Mouse (Mus musculus) hindbrain, embryonic 12.5 days (tissue): ENCODE measurements around the gene Bcl2l12. TPM values are rescaled to one million over a fixed set of nuclear protein-coding genes. Genes with fewer than 3 reads are reported as not detected.

Source experiments
- ATAC-seq: fragments of 200-750 bp; cut with Nextera tagmentation; 2 replicates; pipeline ENCODE4 v1.8.0; 2017; ENCODE audit warnings: moderate TSS enrichment; ENCODE audit not compliant: low FRiP score
- H3K27ac ChIP-seq: fragments of 300-500 bp; sonication (generic); 2 replicates; pipeline ENCODE4 v1.5.1; 2016; ENCODE audit warnings: mild to moderate bottlenecking
- H3K27me3 ChIP-seq: fragments of 300-500 bp; sonication (generic); 2 replicates; pipeline ENCODE4 v1.6.1; 2016; ENCODE audit warnings: mild to moderate bottlenecking
- H3K36me3 ChIP-seq: fragments of 300-500 bp; sonication (generic); 2 replicates; pipeline ENCODE4 v1.6.1; 2016; ENCODE audit warnings: mild to moderate bottlenecking
- H3K4me1 ChIP-seq: fragments of 300-500 bp; sonication (generic); 2 replicates; pipeline ENCODE4 v1.6.1; 2016
- H3K4me2 ChIP-seq: fragments of 300-500 bp; sonication (generic); replicated peaks from 2 replicates; pipeline ENCODE4 v1.6.1; 2016; ENCODE audit warnings: mild to moderate bottlenecking
- H3K4me3 ChIP-seq: fragments of 300-500 bp; sonication (generic); 2 replicates; pipeline ENCODE4 v1.5.1; 2016; ENCODE audit warnings: mild to moderate bottlenecking
- H3K9ac ChIP-seq: fragments of 300-500 bp; sonication (generic); 2 replicates; pipeline ENCODE4 v1.6.1; 2016; ENCODE audit warnings: mild to moderate bottlenecking, moderate library complexity
- H3K9me3 ChIP-seq: fragments of 300-500 bp; sonication (generic); replicated peaks from 2 replicates; pipeline ENCODE4 v1.6.1; 2016; ENCODE audit warnings: mild to moderate bottlenecking
- WGBS: fragments of 180-500 bp; shearing (Covaris S2); methylation state at CpG from one replicate; pipeline ENCODE4 v1.1.7; 2016; 5-methylcytosine and 5-hydroxymethylcytosine counted together
- polyA plus RNA-seq: library from polyadenylated mRNA; unstranded; fragments of >200 nt; fragmentation: Nextera tagmentation; extraction: Ambion mirVana; gene quantifications from 2 replicates; pipeline ENCODE4 v1.2.1, GENCODE M21; 2016

Bcl2l12 gene
- polyA plus RNA-seq, 1 experiment from 2014 or later, result 46.8 TPM

DNA sequence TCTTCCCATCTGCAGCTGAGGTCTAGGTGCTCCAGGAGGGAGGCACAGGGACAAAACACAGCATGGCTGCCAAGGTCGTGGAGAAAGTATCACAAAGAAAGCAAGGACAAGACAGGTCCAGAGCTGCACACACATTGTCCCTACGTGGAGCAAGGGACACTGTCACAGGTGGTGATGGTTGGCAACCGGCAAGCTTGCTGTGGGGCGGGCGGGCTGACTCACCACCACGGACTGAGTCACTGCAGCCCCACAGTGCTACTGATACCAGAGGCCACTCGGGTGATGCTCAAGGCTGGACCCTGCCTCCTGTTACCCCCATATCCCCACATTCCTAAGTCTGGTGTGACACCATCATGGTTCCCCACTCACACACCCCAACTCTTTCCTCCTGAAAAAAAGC, 3.9 kb upstream of the Bcl2l12 start:
- ATAC-seq, result no peak
- 87% methylated on average over 7 of the region's 7 CpGs for WGBS
- H3K27ac ChIP-seq, result 0 out of 2 replicates have a peak overlapping the region, but pooled peaks have one; percentile 23

DNA sequence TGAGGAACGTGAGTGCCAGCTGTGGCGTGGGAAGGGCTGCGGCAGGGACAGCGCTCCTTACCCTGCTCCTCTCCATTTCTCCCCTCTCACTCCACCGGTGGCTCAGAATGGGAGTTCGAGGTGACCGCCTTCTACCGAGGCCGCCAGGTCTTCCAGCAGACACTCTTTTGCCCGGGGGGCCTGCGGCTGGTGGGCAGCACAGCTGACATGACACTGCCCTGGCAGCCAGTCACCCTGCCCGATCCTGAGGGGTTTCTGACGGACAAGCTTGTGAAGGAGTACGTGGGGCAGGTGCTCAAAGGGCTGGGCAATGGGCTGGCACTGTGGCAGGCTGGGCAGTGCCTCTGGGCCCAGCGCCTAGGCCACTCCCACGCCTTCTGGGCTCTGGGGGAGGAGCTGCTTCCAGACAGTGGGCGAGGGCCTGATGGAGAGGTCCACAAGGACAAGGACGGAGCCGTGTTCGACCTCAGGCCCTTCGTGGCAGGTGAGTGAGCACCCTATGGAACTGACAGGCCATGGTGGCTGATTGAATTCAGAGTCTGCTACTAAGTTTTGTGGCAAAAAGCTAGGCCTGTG, 2.1 kb upstream of the Bcl2l12 start:
- no peaks in the 10 kb centered on the region for H3K27me3 ChIP-seq
- no peak for ATAC-seq
- H3K9ac ChIP-seq, result 0 out of 2 replicates have a peak overlapping the region, but pooled peaks have one; percentile 15
- no peak overlapping the region for H3K4me2 ChIP-seq
- peaks cover 27% of the 10 kb centered on the region for H3K4me1 ChIP-seq
- 89% methylated on average over 21 of the region's 21 CpGs for WGBS
- no peak overlapping the region for H3K27ac ChIP-seq
- H3K4me3 ChIP-seq, result no peak overlapping the region
- no peaks in the 10 kb centered on the region for H3K9me3 ChIP-seq
- H3K36me3 ChIP-seq, result peaks cover 64% of the 10 kb centered on the region

More for the DNA sequence above, 3.9 kb upstream of the Bcl2l12 start:
- Histone ChIP-seq H3K9me3 (no peaks in the 10 kb centered on the region), H3K4me1 (peaks cover 17% of the 10 kb centered on the region), H3K4me3 (no peak overlapping the region), H3K4me2 (no peak overlapping the region), H3K27me3 (no peaks in the 10 kb centered on the region), H3K36me3 (peaks cover 80% of the 10 kb centered on the region), H3K9ac (no peak overlapping the region)

DNA sequence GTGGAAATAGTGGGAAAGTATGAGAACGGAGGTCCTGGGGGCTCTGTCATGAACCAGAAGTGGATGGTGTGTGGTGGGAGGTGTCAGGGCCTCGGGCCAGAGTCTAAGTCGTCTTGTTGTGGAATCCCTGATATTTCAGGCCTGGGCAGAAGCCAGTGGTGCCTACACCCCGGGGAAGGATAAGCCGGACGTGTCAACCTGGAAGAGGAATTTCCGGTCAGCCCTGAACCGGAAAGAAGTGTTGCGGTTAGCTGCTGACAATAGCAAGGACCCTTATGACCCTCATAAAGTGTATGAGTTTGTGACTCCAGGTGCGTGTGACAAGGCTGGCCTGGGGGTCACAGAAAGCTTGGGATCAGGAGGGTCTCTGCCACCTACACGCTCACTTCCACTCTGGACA, 1.2 kb upstream of the Bcl2l12 start:
- no peaks in the 10 kb centered on the region for H3K27me3 ChIP-seq
- no peak for ATAC-seq
- H3K27ac ChIP-seq, result no peak overlapping the region
- H3K36me3 ChIP-seq, result peaks cover 64% of the 10 kb centered on the region
- H3K9ac ChIP-seq, result no peak overlapping the region
- no peaks in the 10 kb centered on the region for H3K9me3 ChIP-seq
- WGBS, result 85% methylated on average over 11 of the region's 11 CpGs
- no peak overlapping the region for H3K4me2 ChIP-seq
- H3K4me3 ChIP-seq, result 0 out of 2 replicates have a peak overlapping the region, but pooled peaks have one; percentile 8
- H3K4me1 ChIP-seq, result peaks cover 27% of the 10 kb centered on the region

DNA sequence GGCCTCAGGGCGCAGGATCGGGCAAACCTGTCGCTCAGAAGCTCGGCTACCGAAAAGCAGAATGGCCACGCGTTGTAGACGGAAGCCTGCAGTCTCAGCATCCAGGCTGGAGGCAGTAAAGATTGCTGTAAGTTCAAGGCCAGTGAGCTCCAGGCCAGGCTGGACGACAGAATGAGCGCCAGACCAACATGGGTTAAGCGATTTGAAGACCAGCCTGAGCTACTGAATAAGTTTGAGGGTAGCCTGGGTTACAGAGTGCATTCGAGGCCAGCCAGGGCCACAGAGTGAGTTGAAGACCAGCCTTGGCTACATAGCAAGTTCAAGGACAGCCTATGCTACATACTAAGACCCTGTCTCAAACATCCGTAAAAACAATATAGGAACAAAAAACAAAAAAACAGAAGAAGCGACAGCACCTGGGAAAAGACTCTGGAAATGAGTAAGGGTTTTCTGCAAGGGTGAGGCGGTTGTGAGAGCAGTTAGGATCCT, 528 bp downstream of the Bcl2l12 start:
- Histone ChIP-seq H3K27me3 (no peaks in the 10 kb centered on the region), H3K4me2 (peak overlapping the region; percentile 71), H3K9ac (peak overlapping the region; percentile 79), H3K27ac (peak overlapping the region; percentile 82), H3K4me1 (peaks cover 27% of the 10 kb centered on the region), H3K4me3 (peak overlapping the region; percentile 63), H3K36me3 (peaks cover 59% of the 10 kb centered on the region), H3K9me3 (no peaks in the 10 kb centered on the region)
- ATAC-seq, result peak; percentile 14; the same call in 1 of the 2 replicates
- 4% methylated on average over 15 of the region's 15 CpGs for WGBS

DNA sequence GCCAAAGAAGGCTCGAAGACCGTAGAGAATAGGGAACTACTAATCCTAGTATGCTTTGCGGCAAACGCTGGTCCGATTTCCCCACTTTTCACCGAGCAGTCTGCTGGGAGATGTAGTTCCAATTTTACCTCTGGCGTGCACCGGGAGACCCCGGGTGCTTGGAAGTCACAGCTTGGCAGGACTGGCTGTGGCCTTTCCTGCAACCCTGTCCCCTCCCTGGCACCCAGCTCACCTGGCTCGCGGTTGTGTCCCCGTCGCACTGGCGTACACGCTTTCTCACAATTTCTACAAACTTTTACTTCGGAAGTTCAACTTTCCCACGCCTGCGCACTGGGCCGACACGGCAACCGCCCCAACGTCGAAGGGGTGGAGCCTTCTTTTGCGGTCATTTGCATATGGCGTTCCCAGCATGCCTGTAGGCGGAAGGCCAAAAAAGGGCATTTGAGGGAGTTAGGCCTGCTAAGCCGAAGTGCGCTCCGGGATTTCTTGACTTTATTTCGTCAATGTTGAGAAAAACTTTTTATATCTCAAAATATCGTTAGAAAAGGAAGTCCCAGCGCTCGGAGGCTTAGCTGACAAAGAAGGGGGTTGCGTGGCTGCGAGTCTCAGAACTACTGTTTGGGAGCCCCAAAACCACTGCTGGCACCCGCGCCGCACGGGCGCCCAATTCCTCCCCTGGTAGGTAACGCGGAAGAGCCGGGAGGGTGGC, 1.1 kb downstream of the Bcl2l12 start, which contains the start of gene Irf3:
TSS of gene Irf3 (plus strand) at position 418 of the 709 bp plus-strand sequence.
- peak within 1 kb of the TSS; percentile 71 for H3K4me2 ChIP-seq
- H3K9ac ChIP-seq, result peak within 1 kb of the TSS; percentile 79
- peaks cover 59% of the 10 kb centered on the region for H3K36me3 ChIP-seq
- H3K4me3 ChIP-seq, result peak within 1 kb of the TSS; percentile 63
- peaks cover 27% of the 10 kb centered on the region for H3K4me1 ChIP-seq
- ATAC-seq, result peak; percentile 91
- under 1% methylated on average over 43 of the region's 43 CpGs for WGBS
- peak within 1 kb of the TSS; percentile 82 for H3K27ac ChIP-seq
- H3K27me3 ChIP-seq, result no peaks in the 10 kb centered on the region
- H3K9me3 ChIP-seq, result no peaks in the 10 kb centered on the region

DNA sequence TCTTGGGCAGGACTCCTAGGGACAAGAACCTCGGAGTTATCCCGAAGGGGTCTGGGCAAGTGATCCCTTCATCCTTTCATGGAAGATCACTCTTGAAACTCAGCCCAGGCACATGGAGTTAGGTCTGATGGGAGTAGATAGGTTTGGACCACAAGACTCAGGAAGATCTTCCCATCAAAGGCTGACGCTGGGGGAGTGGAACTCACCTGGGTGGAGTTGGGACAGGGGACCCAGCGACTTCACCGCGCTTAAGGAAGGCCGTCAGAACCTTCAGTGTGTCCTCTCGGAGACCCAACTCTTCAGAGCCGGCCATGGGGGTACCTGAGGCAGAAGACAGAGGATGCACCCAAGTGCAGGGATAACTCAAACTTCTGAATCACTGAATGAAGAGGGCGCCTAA, 1.8 kb downstream of the Bcl2l12 start:
- peak overlapping the region; percentile 63 for H3K4me3 ChIP-seq
- no peaks in the 10 kb centered on the region for H3K9me3 ChIP-seq
- WGBS, result 13% methylated on average over 10 of the region's 10 CpGs
- H3K27ac ChIP-seq, result no peak overlapping the region
- H3K27me3 ChIP-seq, result no peaks in the 10 kb centered on the region
- peaks cover 27% of the 10 kb centered on the region for H3K4me1 ChIP-seq
- H3K4me2 ChIP-seq, result peak overlapping the region; percentile 71
- H3K9ac ChIP-seq, result peak overlapping the region; percentile 69
- peaks cover 58% of the 10 kb centered on the region for H3K36me3 ChIP-seq
- no peak for ATAC-seq

DNA sequence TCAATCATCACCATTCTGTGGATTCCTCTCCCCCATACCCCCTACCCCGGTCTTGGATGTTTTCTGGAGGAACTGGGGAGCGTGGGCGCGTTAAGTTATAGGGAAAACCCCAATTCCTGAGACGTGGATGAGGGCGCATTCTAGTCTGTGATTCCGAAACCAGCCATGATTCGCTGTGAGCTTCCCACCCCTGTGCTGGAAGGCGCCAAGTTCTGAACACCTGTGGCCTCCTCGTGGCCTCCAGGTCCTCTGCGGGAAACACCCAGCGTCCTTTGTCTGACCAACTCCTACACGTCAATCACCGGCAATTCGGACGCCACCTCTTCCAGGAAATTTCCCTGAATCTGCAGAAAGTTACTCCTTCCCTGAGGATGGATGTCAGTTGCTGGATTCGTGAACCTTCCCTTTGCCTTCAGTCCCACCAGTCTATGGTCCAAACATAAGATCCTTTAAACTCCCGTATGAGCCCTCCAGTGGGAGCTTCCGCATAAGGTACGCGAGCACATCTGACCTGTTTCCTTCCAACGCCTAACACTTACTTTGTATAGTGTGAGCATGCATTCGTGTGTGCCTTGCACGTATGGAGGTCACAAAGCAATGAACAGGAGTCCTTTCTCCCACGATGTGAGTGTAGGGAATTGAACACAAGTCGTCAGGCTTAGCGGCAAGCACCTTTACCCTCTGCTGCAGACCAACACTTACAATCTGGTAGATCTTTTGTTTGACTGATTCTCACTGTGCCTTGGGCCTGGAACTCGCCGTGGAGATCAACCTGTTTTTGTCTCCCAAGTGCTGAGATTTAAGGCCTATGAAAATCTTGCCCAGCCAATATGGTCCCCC, 11.4 kb downstream of the Bcl2l12 start:
- Histone ChIP-seq H3K4me3 (peak overlapping the region; percentile 96), H3K36me3 (peaks cover 28% of the 10 kb centered on the region), H3K9ac (peak overlapping the region; percentile 80), H3K9me3 (no peaks in the 10 kb centered on the region), H3K27me3 (no peaks in the 10 kb centered on the region), H3K4me1 (peaks cover 40% of the 10 kb centered on the region), H3K4me2 (peak overlapping the region; percentile 73), H3K27ac (peak overlapping the region; percentile 84)
- under 1% methylated on average over 29 of the region's 29 CpGs for WGBS
- peak; percentile 36 for ATAC-seq

DNA sequence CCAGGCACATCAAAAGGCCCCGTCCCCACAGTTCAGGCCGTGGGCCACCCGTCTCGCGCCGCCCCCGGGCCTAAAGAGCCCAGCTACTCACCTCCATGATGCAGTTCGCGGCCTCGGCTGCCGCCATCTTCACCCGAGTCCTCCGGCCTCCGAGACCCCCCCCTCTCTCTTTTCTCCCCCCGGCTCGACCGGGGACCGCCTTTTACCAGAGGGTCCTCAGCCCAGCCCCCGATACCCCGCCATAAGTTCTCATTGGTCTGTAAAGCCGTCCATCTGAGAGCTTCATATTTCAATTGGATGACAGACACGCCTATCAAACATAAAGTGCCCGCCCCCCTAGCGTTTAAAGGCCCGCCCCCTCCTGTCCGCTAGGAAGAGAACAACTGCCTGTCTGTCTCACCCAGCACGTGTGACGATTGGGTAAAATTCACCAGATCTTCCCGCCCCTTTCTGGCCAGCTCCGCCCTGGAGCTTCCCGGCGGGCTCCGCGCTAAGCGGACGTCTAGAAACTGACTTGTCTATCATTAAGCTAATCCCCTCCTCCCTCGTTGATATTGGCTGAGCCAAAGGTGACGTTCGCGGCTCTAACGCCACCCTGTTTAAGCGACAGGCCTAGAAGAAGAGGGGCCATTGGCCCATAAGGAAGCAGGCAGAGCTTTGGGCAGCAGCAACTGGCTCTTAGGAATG, 12.2 kb downstream of the Bcl2l12 start, which contains the start of gene Prmt1:
TSS of gene Prmt1 (minus strand) at position 377 of the 687 bp plus-strand sequence.
- no peaks in the 10 kb centered on the region for H3K27me3 ChIP-seq
- WGBS, result under 1% methylated on average over 42 of the region's 42 CpGs
- peak; percentile 98 for ATAC-seq
- H3K36me3 ChIP-seq, result peaks cover 28% of the 10 kb centered on the region
- peaks cover 40% of the 10 kb centered on the region for H3K4me1 ChIP-seq
- H3K9me3 ChIP-seq, result no peaks in the 10 kb centered on the region
- H3K4me3 ChIP-seq, result peak within 1 kb of the TSS; percentile 96
- H3K27ac ChIP-seq, result peak within 1 kb of the TSS; percentile 94
- H3K9ac ChIP-seq, result peak within 1 kb of the TSS; percentile 99
- H3K4me2 ChIP-seq, result peak within 1 kb of the TSS; percentile 73

DNA sequence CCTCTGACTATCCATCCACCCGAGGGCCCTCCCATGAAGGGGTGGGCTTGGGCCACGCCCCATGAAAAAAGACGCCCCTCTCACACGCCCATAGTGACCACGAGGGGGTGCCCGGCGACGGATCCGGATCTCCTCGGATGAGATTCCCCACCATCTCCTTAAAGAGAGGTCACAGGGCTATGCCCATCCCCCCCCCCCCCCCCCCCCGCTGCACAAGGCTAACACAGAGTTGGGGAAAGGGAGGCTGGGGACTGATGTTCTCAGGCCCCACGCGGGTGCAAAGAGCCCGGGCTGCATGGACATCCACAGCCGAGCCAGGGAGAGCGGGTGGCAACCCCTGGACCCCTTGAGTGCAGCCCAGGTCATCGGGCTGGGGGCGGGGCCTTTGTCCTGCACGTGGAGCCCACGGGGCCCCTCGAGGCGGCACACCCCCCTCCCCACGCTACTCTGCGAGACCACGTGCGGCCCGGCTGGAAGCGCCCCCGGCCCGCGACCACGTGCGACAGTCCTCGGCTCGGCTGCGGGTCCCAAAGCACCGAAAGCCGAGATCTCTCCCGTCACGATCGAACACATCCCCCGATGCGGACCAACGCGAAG, 12.8 kb downstream of the Bcl2l12 start:
- Histone ChIP-seq H3K4me3 (peak overlapping the region; percentile 96), H3K4me1 (peaks cover 40% of the 10 kb centered on the region), H3K9ac (peak overlapping the region; percentile 99), H3K27ac (peak overlapping the region; percentile 94), H3K36me3 (peaks cover 32% of the 10 kb centered on the region), H3K4me2 (peak overlapping the region; percentile 64), H3K9me3 (no peaks in the 10 kb centered on the region), H3K27me3 (no peaks in the 10 kb centered on the region)
- under 1% methylated on average over 44 of the region's 45 CpGs for WGBS
- peak; percentile 8 for ATAC-seq

DNA sequence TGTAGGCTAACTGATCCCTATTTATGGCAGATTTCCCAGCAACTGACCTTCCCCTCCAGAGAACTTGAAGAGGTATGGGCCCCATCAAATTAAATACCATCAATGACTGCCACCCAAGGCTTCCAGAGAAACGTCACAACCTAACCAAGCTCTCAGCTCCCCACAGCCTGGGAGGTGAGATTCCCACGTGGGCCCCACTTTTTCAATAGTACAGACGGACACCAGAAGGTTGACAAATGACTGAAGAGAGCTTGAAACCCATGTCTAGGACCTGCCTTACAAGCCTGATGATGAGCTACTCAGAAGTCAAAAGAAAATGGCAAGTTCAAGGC, 13.7 kb downstream of the Bcl2l12 start:
- Histone ChIP-seq H3K4me2 (peak overlapping the region; percentile 64), H3K36me3 (peaks cover 39% of the 10 kb centered on the region)

More for the DNA sequence above, 13.7 kb downstream of the Bcl2l12 start:
- Histone ChIP-seq H3K9ac (no peak overlapping the region; the same call in 1 of the 2 replicates), H3K4me3 (peak overlapping the region; percentile 96), H3K9me3 (no peaks in the 10 kb centered on the region), H3K27ac (peak overlapping the region; percentile 94; the same call in 1 of the 2 replicates), H3K4me1 (peaks cover 38% of the 10 kb centered on the region), H3K27me3 (no peaks in the 10 kb centered on the region)
- WGBS, result 45% methylated on average over 3 of the region's 3 CpGs
- ATAC-seq, result no peak
